Mouse (Mus musculus): ENCODE data around the gene Bcas3.

DNA sequence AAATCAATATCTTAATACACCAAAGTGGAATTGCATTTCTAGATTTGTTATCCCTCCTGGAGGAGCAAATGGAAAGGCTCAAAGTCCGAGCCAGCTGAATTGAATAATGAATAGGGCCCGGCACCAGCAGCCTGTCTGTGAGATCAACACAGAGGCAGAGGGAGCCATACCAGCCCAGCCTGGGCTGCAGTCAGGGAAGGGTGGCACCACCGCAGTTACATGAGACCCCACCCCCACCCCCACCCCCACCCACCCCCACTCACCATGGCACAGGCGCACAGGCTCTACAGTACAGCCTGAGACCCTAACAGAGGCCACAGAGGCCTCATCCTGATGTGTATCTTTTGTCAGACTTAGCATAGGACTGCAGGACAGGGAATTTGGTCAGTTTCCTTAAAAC is 461.7 kb downstream of the Bcas3 start:
- TF ChIP-seq CTCF (IDR thresholded peaks at IDR 0.05) = no peak
- no peak for TF ChIP-seq EP300 (IDR thresholded peaks at IDR 0.05)
